Comparison of ENCODE assay signal across 8 mouse cellular contexts in the genomic region with DNA sequence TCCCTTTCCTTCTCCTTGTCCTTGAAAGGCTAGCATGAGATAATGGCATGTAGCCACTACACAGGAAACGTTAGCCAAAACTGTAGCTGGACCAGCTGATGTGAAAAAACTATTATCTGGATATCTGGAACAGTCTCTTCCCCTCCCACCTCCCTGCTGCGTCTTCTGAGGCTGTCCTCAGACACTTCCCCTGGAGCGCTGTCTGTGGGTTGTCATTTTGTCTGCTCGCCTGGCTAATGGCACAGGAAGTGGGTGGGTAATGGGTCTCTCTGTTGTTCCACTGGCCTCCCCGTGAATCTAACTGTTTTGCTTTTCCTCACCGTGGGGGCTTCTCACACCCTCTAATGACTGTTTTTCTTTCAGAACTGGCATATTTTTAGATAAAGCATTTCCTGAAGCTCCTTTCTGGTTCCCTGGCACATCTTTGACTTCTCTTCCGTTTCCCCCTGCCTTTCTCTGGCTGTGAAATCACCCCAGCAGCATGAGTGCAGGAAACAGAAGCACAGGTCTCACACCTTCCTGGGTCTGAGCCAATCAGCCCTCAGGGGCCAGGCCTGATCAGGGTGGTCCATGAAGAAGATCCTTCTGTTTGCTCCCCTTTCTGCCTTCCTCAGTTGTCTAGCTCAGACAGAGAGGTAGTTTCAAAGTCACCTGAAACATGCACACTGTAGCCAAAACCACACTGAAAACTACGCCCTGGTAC.
DNase-seq lines count a peak whose midpoint lies in the region; ATAC-seq and TF ChIP-seq lines count a peak whose summit lies in the region.

No protein-coding gene starts in this region.

- no peak for ATAC-seq in forebrain, postnatal 0 days
- ATAC-seq in hindbrain, postnatal 0 days, result no peak
- ATAC-seq in forebrain, embryonic 11.5 days (replicated peaks; ENCODE audit: low FRiP score), result no peak

- H3K27ac ChIP-seq in spleen, adult 2 months (ENCODE audit: insufficient read depth, low read length), result peak overlapping the region; percentile 40
- H3K27ac ChIP-seq in heart, embryonic 10.5 days, result peak overlapping the region; percentile 70
- H3K27ac ChIP-seq in forebrain, postnatal 0 days (ENCODE audit: low read depth, low read length), result no peak overlapping the region
- H3K27ac ChIP-seq in hindbrain, postnatal 0 days, result no peak overlapping the region
- no peak overlapping the region for H3K27ac ChIP-seq in forebrain, embryonic 11.5 days (ENCODE audit: low read depth, low read length)

- H3K4me1 ChIP-seq in spleen, adult 2 months (ENCODE audit: control insufficient read depth, insufficient read depth, insufficient read length), result peaks cover 23% of the 10 kb centered on the region
- H3K4me1 ChIP-seq in heart, embryonic 10.5 days, result peaks cover 34% of the 10 kb centered on the region
- H3K4me1 ChIP-seq in forebrain, postnatal 0 days (ENCODE audit: insufficient read depth), result no peaks in the 10 kb centered on the region
- no peaks in the 10 kb centered on the region for H3K4me1 ChIP-seq in hindbrain, postnatal 0 days (ENCODE audit: insufficient read depth, low read length)
- no peaks in the 10 kb centered on the region for H3K4me1 ChIP-seq in forebrain, embryonic 11.5 days (replicated peaks; ENCODE audit: control insufficient read depth, insufficient read depth, low read length)

- no peak for TF ChIP-seq CTCF in spleen, adult 2 months (IDR thresholded peaks at IDR 0.05; ENCODE audit: extremely low read depth, insufficient read depth, insufficient read length, insufficient replicate concordance)
- no peak for TF ChIP-seq CTCF in forebrain, postnatal 0 days (IDR thresholded peaks at IDR 0.05; ENCODE audit: low read depth)
- no peak for TF ChIP-seq CTCF in hindbrain, postnatal 0 days (IDR thresholded peaks at IDR 0.05; ENCODE audit: low read depth)

- H3K4me3 ChIP-seq in spleen, adult 2 months (ENCODE audit: extremely low read depth, insufficient read depth, insufficient read length), result no peak overlapping the region
- H3K4me3 ChIP-seq in heart, embryonic 10.5 days, result no peak overlapping the region
- no peak overlapping the region for H3K4me3 ChIP-seq in forebrain, postnatal 0 days (ENCODE audit: low read depth, low read length)
- no peak overlapping the region for H3K4me3 ChIP-seq in hindbrain, postnatal 0 days (ENCODE audit: low read length)
- no peak overlapping the region for H3K4me3 ChIP-seq in forebrain, embryonic 11.5 days (ENCODE audit: low read depth, low read length)

- no peaks in the 10 kb centered on the region for H3K36me3 ChIP-seq in spleen, adult 2 months (ENCODE audit: control insufficient read depth, insufficient read depth, low read length)
- no peaks in the 10 kb centered on the region for H3K36me3 ChIP-seq in heart, embryonic 10.5 days
- no peaks in the 10 kb centered on the region for H3K36me3 ChIP-seq in forebrain, postnatal 0 days (ENCODE audit: insufficient read depth)
- H3K36me3 ChIP-seq in hindbrain, postnatal 0 days (ENCODE audit: insufficient read depth, low read length), result no peaks in the 10 kb centered on the region
- no peaks in the 10 kb centered on the region for H3K36me3 ChIP-seq in forebrain, embryonic 11.5 days (ENCODE audit: control insufficient read depth, insufficient read depth, low read length)

- no peaks in the 10 kb centered on the region for H3K9me3 ChIP-seq in heart, embryonic 10.5 days
- H3K9me3 ChIP-seq in forebrain, postnatal 0 days (ENCODE audit: low read length), result no peaks in the 10 kb centered on the region
- no peaks in the 10 kb centered on the region for H3K9me3 ChIP-seq in hindbrain, postnatal 0 days (ENCODE audit: low read length)
- no peaks in the 10 kb centered on the region for H3K9me3 ChIP-seq in forebrain, embryonic 11.5 days (ENCODE audit: control insufficient read depth, low read length)

- H3K4me2 ChIP-seq in forebrain, postnatal 0 days (ENCODE audit: low read depth), result no peak overlapping the region
- H3K4me2 ChIP-seq in hindbrain, postnatal 0 days (ENCODE audit: low read depth, low read length), result no peak overlapping the region
- no peak overlapping the region for H3K4me2 ChIP-seq in forebrain, embryonic 11.5 days (ENCODE audit: low read depth, low read length, severe bottlenecking)

- peak; percentile 17 to 50 for DNase-seq in spleen, adult 2 months (ENCODE audit: low read depth in 1 of 2, low spot score in 2 of 2)
- no peak for DNase-seq in spleen, postnatal 14 days (ENCODE audit: low spot score in 2 of 2)
- no peak for DNase-seq in heart, embryonic 10.5 days (ENCODE audit: low spot score)
- peak; percentile 40 for DNase-seq in layer of hippocampus, adult 9-10 months (ENCODE audit: low spot score)
- peak; percentile 40 for DNase-seq in naive thymus-derived CD4-positive, alpha-beta T cell, adult 2 months (ENCODE audit: low read depth)
- DNase-seq in forebrain, postnatal 0 days, result no peak
- DNase-seq in hindbrain, postnatal 0 days (ENCODE audit: low spot score), result no peak
- DNase-seq in forebrain, embryonic 11.5 days (ENCODE audit: low spot score), result no peak

- no peak for TF ChIP-seq POLR2A in spleen, adult 2 months (IDR thresholded peaks at IDR 0.05; ENCODE audit: low read depth, low read length)

- H3K9ac ChIP-seq in forebrain, postnatal 0 days, result no peak overlapping the region
- H3K9ac ChIP-seq in hindbrain, postnatal 0 days (replicated peaks; ENCODE audit: low read length), result no peak overlapping the region
- no peak overlapping the region for H3K9ac ChIP-seq in forebrain, embryonic 11.5 days (ENCODE audit: low read length)

- H3K27me3 ChIP-seq in spleen, adult 2 months (ENCODE audit: control insufficient read depth, insufficient read depth, low read length), result no peaks in the 10 kb centered on the region
- no peaks in the 10 kb centered on the region for H3K27me3 ChIP-seq in heart, embryonic 10.5 days (ENCODE audit: insufficient read depth, poor library complexity, severe bottlenecking)
- no peaks in the 10 kb centered on the region for H3K27me3 ChIP-seq in forebrain, postnatal 0 days (ENCODE audit: insufficient read depth, low read length)
- no peaks in the 10 kb centered on the region for H3K27me3 ChIP-seq in hindbrain, postnatal 0 days (ENCODE audit: insufficient read depth, low read length)
- no peaks in the 10 kb centered on the region for H3K27me3 ChIP-seq in forebrain, embryonic 11.5 days (ENCODE audit: control insufficient read depth, insufficient read depth, low read length)

- WGBS in spleen, adult 2 months, result 11% methylated on average over 8 of the region's 8 CpGs
- WGBS in heart, embryonic 10.5 days, result 28% methylated on average over 8 of the region's 8 CpGs
- WGBS in forebrain, postnatal 0 days, result 64% methylated on average over 8 of the region's 8 CpGs
- 70% methylated on average over 8 of the region's 8 CpGs for WGBS in hindbrain, postnatal 0 days
- WGBS in forebrain, embryonic 11.5 days, result 70% methylated on average over 8 of the region's 8 CpGs

Comparison
In these comparisons a context has a peak if more than half of its experiments do, and no peak if none do; other contexts are left out.
1. DNase-seq: peak in spleen, adult 2 months (2 of 2), layer of hippocampus, adult 9-10 months (single experiment) and naive thymus-derived CD4-positive, alpha-beta T cell, adult 2 months (single experiment); none in spleen, postnatal 14 days (0 of 2), heart, embryonic 10.5 days (single experiment), forebrain, postnatal 0 days (single experiment), hindbrain, postnatal 0 days (single experiment) and forebrain, embryonic 11.5 days (single experiment).
2. H3K27ac ChIP-seq: peak in spleen, adult 2 months (single experiment) and heart, embryonic 10.5 days (single experiment); none in forebrain, postnatal 0 days (single experiment), hindbrain, postnatal 0 days (single experiment) and forebrain, embryonic 11.5 days (single experiment).